Mouse (Mus musculus): ENCODE data around the gene Olfr769.
A peak's percentile ranks its signal among the peaks of the same experiment; 100 is the strongest.
"Not testable (repeated sequence)": the region's sequence is repeated elsewhere in the genome, so short reads cannot be mapped to it uniquely, and the experiment has no call there.

Gene Olfr769

DNA sequence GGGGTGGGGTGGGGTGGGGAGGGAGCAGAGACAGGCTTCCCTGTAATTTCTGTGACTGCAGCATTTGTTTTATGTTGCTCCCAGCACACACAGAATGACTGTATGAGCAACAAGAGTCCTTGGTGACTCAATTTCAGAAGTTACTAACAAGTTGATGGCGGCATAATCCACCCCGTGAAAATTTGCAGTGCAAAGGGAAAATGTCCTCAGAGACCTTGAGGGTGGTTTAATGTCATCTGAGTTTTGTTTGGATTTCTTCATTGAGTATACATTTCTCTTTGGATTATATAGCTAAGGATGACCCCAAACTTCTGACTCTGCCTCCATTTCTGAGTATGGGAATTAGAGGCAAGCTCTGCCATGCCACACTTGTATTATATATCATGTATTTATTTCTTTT is at the start of gene Olfr769:
TSS of gene Olfr769 (minus strand) at position 101 of the 400 bp plus-strand sequence.
- no peak for DNase-seq

DNA sequence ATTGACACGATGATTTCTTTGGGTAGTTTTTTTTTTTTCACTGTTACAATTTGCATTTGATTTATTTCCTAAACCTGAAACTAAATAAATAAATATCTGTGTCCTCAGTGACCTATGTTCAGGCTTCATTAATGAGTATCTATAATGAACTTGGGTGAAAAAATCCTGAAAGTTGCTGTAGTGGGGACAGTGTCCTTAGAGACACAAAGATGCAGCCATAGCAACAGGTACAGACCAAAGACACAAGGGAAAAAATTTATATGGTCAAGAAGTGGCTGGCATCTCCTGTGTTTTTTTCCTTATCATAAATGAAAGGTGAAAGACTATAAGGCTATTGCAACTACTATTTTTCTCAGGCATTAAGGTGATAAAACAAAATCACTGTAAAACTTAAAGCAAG is 47.0 kb upstream of the Olfr769 start, which contains the start of gene Olfr771:
TSS of gene Olfr771 (minus strand) at position 101 of the 400 bp plus-strand sequence.
- no peak for DNase-seq

DNA sequence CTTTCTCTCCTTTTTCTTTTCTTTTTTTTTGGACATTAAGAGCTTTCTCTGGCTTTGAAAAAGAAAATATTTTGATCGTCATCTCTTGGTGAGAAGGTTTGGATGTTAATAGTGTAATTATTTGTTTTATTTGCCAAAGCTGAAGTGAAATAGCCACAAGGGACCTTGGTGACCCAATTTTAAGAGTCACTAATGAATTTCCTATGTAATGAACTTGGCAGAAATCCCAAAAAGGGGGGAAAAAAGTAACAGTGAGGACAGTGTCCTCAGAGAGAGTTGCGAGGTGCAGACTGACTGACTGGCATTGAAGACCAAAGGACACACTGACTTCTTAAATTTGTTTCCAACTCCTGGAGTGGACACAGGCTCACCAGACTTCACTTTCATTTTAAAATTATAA is 21.2 kb upstream of the Olfr769 start, which contains the start of gene Olfr770:
TSS of gene Olfr770 (minus strand) at position 101 of the 400 bp plus-strand sequence.
- DNase-seq, result peak; percentile 49

DNA sequence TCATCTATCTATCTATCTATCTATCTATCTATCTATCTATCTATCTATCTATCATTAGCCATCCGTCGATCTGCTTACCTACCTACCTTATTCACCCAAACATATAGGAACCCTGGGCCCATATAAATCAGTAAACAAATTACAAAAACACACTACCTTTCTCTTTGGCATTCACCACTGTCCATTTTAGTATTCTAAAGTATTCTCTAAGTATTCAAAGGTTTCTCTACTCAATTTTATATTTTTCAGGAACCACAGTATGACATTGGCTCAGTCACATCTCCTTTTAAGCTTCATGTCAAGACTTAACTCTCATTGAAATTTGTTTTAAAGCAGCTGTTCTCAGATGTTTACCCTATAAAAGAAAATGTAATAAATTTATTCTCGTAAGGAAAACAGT is 2.5 kb downstream of the Olfr769 start:
- no peak for DNase-seq

DNA sequence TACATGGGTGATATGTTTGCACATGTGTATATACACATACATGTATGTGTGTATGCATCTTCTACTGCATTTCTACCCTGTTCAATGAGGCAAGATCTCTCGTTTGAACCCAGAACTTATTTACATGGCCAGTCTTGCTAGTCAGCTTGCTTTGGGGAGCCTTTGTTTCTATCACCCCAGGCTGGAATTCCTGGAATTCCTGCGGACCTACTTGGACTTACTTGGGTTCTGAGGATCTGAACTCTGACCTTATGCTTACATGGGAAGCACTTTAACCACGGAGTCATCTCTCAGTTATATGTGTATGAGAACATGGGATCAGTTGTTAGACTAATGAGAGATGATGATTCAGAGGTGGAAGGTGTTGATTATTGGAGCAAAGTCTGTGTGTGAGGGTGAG is 16.4 kb downstream of the Olfr769 start:
- no peak for DNase-seq

DNA sequence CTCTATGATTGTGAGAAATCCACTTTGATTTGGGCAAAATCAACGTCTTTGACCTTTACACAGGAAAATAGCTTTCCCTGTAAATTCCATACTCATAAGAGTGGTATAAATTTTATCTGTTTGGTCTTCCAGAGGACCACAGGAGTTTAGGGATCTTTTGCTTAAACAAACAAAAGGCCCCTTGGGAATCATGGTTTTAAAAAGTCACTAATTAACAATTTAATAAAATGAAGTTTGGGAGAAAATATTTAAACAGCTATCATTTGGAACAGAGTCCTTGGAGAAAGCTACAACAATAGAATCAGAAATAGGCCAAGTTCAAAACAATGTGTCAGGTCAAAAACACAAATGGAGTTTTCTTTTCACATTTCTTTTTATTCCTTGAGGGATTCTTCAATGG is 18.4 kb downstream of the Olfr769 start, which contains the start of gene Olfr768:
TSS of gene Olfr768 (minus strand) at position 101 of the 400 bp plus-strand sequence.
- no peak for DNase-seq

DNA sequence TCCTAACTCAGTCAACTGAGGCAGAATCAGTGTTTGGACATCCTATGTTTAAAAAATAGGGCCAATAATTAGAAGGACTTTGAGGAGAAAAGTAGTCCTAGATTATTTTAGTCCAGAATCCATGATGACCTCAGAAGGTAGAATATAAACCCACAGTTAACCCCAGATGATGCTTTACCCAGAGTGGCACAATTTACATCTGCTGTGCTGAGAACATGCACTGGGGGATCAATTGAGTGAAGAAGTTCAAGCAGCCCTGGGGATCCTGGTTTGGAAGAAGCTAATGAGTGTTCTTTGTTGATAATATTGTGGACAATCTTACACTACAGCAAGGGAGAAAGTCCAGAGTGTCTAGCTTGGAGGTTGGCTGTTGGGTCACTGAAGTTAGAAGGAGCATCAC is 34.9 kb downstream of the Olfr769 start, which contains the start of gene Olfr767:
TSS of gene Olfr767 (minus strand) at position 101 of the 400 bp plus-strand sequence.
- not testable (repeated sequence) for DNase-seq

DNA sequence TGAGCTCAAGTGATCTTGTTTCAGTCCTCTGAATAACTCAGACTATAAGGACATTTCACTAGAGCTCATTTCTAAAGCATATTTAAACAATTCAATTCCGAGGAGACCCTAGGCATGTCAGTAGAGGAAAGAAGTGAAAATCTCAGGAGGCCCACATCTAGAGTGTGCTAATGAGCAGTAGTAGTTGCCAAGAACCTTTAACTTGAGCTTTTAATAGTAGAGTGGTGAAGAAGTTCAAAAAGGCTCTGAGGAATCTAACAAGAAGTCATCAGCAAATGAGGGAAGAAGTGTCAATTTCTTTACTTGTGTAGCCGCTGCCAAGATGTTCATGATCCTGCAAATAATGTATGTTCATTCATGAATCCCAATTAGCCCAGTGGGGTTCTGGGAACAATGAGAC is 48.8 kb downstream of the Olfr769 start, which contains the start of gene Olfr766-ps1:
TSS of gene Olfr766-ps1 (minus strand) at position 101 of the 400 bp plus-strand sequence.
- DNase-seq, result no peak
